Mouse (Mus musculus) kidney, adult 9 months (tissue): ENCODE measurements at regions not wholly inside any gene's neighbourhood (a gene's known extent, or its start where the extent isn't known, plus 50 kb on each side); places are given as distances from the start of the nearest gene placed in this dataset.

Source experiments
- DNase-seq: peaks from one replicate; pipeline ENCODE4 v3.0.0; 2022

DNA sequence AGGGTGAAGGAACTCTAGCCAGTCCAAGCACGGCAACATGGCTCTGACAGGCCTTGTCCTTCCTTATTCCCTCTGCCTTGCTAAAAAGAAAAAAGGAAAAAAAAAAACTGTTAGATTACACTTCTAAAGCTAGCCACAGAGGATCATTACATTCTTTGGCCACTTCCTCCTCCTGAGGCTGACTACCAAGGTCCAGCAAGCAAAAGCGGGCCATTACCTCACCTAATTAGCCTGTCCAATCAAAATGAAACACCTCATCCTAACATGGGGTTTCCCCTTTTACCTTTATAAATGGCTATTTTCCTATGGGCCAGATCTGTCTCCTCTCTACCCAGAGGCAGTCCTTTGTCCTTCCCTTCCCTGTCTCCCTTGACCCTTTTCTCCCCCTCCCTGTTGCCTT is 102.2 kb downstream of the Pih1h3b start:
- no peak for DNase-seq

DNA sequence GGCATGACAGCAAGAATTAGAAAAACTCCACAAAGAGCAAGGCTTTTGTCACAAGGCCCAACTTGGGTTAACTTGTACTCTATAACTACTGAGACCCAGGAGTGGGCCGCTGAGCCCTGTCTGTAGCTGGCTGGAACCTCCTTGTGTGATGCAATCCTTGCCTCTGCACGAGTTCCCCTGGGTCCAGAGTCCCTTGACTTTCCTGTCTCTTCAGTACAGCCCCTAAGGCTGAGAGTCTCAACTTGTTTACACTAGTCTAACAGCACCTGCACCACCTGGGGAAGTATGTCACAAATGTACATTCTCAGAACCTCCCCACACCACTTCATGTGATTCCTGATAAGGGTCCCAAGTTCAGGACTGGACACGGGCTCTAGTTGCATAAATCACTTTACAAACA is 103.3 kb downstream of the Pih1h3b start:
- DNase-seq: peak; percentile 13

DNA sequence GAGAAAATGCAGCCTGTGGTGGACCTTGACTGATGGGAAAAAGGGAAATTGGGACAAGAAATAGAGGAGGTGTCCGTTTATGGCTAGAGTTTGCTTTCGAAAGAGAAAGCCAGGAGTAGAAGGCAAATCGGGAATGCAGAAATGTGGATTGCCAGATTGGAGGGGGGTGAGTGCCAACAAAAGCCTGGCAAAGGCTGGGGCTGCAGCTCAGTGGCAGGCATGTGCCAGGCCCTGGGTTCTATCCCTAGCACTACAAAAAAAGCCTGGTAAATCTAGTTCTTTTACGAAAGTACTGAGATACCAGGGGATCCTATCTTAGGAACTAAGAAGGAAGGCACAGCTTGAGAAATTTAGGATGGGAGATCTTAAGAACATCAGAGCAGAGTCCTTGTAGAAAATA is 117.2 kb downstream of the Pih1h3b start:
- no peak for DNase-seq

DNA sequence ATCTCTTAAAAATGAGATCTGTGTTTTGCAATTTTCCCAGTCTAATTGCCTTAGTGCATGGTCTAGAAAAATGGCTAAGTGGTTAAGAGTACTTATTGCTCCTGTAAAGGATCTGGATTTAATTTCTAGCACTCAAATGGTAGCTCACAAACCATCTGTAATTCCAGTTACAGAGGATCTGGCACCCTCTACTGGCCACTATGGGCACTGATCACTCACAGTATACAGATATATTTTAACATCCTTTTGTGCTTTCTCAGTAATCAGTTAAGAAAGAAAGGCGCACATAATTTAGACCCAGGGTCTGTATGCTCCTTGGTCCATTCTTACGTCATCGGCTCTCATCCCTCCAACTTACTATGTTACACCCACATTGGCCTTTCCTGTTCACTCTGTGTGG is 120.3 kb downstream of the Pih1h3b start:
- DNase-seq: peak; percentile 9

DNA sequence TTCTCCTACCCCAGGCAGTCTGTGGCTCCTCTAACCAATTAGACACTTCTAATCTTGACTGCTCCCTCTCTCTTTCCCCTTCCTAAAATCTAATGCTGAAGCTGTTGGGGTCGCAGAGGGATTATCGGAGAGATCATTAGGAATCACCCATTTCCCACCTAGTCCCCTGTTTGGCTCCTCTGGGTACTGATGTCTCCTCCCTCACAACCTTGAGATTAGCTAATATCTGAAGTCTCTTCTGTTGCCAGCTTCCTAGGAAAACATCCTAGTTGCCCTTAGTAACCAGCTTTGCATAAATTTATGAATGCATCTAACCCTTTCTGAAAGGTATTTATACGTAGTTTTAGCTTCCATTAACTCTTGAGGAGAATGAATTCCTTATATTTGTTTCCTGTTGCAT is 138.4 kb upstream of the Frmpd3 start:
- no peak for DNase-seq

DNA sequence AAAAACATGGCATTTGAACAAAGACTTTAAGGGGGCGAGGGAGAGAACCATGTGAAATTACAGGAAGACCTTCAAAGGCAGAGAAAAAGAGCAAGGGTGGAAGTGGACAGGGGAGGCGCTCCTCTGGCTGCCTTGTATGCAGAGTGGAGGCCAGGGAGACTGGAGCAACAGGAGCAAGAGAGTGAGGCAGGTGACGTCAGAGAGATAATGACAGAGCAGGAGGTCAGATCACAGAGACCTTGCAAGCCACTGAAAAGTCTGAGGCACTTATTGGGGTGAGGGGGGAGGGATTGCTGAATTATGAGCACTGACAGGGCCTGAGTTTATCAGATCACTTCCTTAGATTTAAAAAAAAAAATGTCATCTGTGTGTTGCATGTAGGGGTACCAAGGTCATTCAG is 133.3 kb upstream of the Frmpd3 start:
- DNase-seq: no peak

DNA sequence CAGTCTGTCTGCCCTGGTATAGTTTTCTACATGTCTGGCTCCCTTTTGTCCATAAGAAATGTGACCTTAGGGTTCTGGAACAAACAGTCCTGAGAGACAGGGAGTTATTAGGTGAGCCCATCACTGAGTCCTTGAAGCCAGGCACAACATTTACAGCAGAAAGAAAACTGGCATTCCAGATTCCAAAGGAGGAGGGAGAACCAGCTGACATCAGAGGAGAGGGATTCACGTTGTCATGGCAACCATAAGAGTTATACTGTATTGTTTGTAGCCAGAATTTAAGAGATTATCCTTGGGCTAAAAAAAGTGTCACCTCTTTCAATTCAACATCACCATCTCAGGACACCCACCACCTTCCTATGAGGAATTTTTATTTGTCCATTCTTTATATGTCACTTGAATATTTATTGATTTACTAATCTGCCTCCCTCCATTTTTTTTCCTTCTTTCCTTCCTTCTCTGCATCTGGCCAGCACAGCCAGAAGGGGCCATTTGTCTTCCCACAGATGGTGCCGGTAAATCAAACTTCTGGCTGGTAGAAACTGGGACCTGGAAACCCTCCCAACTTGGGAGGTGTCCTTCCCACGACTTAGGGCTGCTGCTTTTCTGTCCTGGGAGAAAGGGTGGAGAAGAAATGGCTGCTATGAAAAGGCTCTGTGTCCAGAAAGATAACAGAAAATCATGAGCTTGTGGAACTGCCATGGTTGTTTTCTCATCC is 129.3 kb upstream of the Frmpd3 start:
- DNase-seq: no peak

DNA sequence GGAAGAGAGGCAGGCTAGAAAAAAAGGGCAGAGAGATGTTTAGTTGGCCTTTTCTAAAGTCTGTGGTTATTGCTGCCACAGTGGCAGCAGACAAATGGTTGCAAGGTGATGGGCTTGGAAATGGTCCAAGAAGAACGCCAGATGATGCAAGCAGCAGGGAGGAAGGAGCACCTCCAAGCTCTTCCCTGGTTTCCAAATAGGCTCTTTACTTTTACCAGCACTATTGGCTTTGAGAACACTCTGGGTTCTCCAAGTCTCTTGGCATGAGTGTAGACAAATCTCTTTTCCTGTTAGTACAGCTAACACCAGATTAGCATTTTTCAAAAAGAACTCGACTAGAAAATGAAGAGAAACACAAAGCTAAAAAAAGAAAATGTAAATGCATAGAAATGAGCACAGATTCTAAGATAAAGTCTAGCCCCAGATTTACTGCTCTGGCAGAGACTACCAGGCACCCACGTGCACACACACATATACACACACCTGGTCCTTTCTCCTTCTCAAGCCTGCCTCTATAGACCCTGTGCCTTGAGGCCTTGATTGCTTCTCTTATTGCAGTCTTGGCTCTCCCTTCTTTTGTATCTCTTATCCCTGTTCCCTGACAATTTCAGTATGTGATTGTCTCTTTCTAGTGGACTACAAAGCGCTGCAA is 127.7 kb upstream of the Frmpd3 start:
- DNase-seq: no peak

DNA sequence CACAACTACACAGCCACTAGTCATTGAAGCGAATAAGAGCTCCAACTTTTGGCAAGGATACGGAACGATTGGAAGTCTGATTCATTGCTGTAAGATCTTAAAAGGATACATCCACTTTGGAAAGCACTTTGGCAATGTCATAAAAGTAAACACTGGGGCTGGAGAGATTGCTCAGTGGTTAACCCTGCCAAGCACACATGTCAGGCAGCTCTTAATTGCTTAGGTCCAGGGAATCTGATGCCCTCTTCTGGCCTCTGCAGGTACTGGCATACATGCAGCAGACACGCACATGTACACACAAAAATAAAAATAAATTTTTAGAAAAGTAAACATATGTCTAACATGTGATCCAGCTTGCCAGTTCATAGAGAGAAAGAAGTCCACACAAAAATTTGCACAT is 86.3 kb upstream of the Frmpd3 start:
- no peak for DNase-seq

DNA sequence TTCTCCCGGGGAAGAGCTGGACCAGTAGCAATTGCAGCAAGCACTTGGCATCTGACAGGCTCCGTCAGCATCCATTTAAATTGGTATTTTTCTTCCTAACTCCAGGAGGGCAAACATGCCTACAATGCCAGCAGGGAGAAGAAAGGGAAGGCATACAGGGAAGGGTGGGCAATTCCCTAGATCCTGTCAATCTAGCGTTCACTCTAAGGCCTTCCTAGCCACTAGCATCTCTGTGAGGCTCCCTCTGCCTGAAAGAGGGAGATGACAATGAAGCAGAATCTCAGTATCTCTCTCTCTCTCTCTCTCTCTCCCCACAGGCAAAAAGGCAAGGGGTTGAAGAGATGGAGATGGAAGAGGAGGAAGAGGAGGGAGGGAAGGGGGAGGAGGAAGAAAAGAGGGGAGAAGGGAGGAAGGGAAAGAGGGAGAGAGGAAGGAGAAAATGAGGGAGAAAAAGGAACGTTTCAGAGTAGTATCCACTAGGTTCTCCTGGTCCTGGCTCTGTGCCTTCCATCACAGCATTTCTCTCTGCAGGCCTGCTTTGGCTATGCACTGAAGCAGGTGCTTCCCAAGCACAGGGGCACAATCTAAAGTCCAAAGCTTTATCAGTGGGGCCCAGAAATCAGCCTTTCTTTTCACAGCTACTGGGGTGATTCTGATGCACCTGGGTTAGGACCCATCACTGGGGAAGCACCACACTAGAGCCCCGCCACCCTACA is 72.2 kb upstream of the Frmpd3 start:
- DNase-seq: no peak

DNA sequence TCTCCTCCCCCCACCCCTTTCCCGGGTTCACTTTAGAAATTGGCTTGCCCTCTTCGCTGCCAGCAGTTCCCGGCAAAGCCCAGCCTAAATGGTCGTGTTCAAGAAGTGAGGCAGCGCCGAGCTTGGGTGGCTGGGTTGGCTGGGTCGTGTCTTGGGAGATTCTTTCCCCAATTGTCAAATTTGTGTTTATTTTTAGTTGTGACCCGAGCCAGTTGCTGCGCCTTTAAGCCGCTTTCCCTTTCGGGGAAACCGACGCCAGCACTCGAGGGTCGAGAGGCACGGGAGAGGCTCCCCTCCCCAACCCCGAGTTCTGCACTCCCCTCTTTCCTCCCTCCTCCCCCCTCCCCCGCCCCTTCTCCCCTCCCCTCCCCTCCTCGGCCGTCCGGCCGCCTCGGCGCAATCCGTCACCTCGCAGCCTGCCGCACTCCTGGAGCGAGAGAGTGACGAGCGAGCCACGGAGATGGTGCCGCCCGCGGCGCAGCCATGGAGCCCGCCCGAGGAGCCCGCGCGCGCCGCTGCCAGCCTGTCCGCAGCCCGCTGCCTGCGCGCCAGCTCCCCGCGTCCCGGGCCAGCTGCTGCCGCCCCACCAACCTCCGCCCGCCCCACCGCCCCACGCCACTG is 64.6 kb upstream of the Frmpd3 start:
- DNase-seq: no peak

DNA sequence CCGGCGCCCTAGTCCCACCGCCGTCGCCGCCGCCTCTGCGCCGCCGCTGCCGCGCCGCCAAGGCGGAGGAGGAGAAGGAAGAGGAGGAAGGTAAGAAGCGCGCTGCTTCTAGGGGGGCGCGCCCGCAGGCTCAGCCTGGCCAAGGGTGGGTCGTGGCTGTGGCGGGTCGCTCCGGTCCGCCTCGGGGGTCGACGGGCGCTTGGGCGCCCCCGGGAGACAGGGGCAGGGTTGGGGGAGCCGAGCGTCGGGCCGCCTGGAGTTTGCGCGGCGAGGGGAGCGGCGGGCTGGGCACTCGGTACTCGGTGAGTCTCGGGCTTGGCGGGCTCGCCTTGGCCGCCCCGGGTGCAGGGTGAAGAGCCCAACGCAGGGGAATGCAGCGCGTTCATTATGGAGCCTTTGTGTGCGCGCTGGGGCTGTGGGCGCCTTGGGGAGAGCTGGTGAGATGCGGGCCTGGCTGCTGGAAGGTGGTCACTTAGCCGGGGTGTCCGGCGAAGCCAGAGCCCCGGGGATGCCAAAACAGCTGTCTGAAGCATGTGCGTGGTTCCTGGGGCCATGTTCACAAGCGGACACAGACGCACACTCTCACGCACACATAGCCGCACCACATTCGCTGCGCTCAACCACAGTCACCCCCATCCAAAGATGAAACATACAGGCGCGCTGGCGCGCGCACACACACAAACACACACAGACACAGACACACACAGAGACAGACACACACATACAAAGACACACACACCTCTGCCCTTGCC is 63.9 kb upstream of the Frmpd3 start:
- no peak for DNase-seq

DNA sequence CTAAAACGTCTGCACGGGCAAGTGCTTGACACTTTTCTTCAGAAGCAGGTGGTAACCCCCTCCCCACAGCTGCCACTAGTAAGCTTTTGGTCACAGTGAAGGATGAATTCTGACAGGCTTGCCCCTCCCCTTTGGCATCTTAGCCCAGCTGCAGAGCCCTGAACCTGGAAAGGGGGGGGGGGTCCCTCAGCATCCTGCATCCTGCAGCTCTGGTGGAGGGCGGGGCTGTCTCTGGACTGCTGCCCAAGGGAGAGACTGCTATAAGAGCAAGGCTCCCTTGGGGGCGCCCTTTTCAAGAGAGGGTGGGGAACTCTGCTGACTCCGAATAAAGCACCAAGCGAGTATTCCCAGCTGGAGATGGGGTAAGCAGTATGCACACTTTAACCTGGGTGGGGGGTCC is 62.8 kb upstream of the Frmpd3 start:
- DNase-seq: no peak

DNA sequence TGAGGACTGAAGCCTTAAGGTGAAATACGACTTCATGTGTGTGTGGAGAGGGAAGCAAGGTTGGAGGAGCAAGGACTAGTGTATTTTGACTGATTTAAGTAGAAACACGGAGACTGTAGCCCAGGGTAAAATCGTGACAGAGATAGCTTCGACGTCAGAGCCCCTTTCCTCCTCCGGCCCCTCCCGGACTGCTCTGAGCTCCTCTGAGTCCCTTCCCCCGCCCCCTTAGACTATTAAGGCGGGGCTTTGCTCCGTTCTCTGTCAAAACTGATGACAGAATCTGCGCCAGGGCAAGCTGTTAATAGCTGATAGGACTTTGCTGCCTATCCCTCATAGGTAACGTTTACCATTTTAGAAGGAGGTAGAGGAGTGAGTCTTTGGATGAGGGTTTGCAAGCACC is 62.0 kb upstream of the Frmpd3 start:
- no peak for DNase-seq
